Mouse (Mus musculus) brain, embryonic 14.5 days (tissue): ENCODE data around the gene Map7d3. TPM values are rescaled to one million over a fixed set of nuclear protein-coding genes. Genes with fewer than 3 reads are reported as not detected.

Experiments
- DNase-seq: peaks from one replicate; pipeline ENCODE4 v3.0.0-alpha.2; 2011; ENCODE audit warnings: low read depth
- CTCF ChIP-seq: fragments of 200-500 bp; IDR thresholded peaks from 2 replicates; pipeline ENCODE4 v1.5.1; 2012; ENCODE audit warnings: inconsistent platforms, mild to moderate bottlenecking, moderate library complexity, borderline replicate concordance; ENCODE audit not compliant: insufficient read depth, insufficient read length; ENCODE audit errors: extremely low read depth
- POLR2A ChIP-seq: fragments of 200-500 bp; IDR thresholded peaks from 2 replicates; pipeline ENCODE4 v1.6.1; 2012; ENCODE audit warnings: mild to moderate bottlenecking, inconsistent platforms, borderline replicate concordance; ENCODE audit not compliant: poor library complexity, insufficient read depth, insufficient read length, severe bottlenecking; ENCODE audit errors: extremely low read depth
- polyA plus RNA-seq: library from polyadenylated mRNA; depleted of rRNA; stranded (reverse); fragments of >200 nt; gene quantifications from 2 replicates; pipeline ENCODE4 v1.2.3, GENCODE M21; 2012; rRNA removed

Map7d3 gene
- polyA plus RNA-seq = 0.20 and 0.36 TPM in 2 replicates

DNA sequence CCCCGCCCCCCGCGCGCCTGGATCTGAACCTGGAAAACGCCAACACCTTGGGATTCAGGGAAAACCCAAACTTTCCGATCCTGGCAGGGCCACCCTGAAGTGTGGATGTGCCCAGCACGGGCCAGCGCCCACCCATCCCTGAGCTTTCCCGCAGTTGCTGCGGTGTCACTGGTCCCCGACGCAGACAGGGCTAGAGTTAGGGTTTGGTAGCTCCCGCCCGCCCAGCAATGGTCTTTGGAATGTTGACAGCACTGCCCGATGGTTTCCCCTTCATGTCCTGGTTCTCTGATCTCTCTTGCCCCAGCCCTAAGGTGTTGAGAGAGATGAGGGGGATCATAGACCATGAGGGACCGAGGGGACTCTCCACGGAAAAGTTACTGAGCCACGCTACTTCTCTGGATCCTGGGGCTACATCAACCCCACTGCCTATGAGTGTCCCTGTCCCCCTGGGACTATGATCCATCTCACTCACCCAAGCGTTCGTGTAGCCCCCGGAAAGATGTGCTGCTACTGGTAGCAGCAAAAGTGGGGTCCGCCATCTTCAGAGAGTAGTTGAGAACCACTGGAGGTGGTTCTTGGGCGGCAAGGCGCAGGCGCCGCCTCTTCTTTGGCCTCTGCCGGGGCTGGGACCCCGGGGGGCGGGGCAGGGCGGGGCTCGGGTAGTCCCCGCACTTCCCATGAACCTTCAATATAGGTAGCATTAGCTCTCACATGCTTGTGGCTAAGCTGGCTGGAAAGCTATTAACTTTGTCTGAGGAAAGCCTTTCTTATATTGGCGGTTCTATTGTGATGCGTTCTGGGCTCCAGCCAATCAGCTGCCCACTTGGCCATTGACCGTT lies at the start of gene Map7d3:
TSS of gene Map7d3 (minus strand) at position 562 of the 839 bp plus-strand sequence.
- DNase-seq = peak; percentile 22
- TF ChIP-seq POLR2A (no peak), CTCF (no peak)

DNA sequence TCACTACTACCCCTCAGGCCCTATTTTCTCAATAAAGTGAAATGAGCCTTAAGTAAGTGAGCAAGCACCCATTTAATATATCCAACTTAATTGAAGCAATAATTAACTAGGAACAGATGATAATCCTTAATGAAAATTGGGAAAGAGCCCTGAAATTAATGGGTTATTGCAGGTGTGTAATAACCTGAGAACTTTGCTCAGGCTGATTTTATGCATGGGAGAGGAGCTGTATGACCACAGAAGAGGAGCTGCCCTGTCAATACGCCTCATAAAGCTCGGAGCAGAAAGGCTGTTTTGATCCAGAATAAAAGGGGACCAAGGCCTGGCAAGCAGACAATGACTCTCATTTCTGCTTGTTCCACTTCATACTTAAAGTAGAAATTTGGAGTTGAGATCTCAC lies 47.7 kb upstream of the Map7d3 start, which contains the start of gene Adgrg4:
TSS of gene Adgrg4 (plus strand) at position 301 of the 400 bp plus-strand sequence.
- no peak for TF ChIP-seq POLR2A
- TF ChIP-seq CTCF = no peak
- no peak for DNase-seq

DNA sequence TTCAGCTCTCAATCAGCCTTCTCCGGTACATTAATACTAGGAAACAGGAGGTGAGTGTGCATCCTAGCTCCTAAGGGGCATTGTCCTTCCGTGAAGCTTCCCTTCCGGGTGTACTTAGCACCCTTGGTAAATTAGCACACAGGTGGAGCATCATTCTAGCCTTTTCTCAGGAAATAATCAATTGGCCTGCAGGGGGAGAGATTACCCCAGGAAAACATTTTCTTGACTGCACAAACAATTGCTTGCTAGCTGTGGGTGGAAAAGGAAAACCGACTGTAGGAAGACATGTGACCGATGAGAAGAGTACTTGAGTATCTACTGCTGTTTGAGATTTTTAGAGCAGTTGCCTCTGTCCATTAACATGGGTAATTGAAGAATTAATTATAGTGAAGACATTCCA lies 19.1 kb upstream of the Map7d3 start:
- TF ChIP-seq POLR2A = no peak
- peak; percentile 11; the same call in 1 of the 2 replicates for TF ChIP-seq CTCF
- peak; percentile 34 for DNase-seq

DNA sequence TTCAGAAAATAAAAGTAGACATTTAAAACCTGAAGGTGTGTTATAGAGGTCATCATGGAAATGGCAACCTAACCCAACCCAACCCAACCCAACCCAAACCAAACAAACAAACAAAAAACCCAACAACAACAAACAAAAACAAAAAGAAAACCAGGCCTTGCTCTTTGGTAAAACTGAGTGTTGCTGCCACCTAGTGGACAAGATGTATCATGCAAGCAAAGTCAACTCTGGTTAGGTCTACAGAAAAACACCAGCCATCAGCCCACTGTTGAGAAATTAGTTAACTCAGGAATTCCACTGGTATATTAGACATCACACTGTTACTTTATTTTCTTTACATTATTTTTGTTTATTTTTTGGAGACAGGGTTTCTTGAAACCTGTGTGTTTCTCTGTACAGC lies 17.2 kb upstream of the Map7d3 start:
- peak; percentile 53 for DNase-seq
- TF ChIP-seq POLR2A = no peak
- TF ChIP-seq CTCF = peak; percentile 67; the same call in 1 of the 2 replicates

DNA sequence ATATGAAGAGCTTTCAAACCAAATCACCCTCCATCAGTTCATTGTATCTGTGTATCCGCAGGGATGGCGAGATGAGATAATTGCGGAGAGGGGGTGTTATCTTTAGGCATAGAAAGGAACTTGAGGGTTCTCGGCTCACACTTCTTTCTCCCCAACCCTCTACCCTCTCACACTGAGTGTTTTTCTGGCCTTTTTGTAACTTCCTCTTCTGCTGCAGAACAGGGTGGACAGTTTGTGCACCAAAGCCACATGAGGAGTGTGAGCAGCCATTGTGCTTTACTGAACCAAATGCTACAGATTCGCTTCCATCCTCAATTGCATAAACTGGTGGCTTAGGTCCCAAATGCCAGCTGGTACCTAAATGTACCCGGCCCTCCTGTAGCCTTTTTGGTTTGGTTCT lies 13.7 kb upstream of the Map7d3 start:
- TF ChIP-seq CTCF (no peak), POLR2A (no peak)
- no peak for DNase-seq

DNA sequence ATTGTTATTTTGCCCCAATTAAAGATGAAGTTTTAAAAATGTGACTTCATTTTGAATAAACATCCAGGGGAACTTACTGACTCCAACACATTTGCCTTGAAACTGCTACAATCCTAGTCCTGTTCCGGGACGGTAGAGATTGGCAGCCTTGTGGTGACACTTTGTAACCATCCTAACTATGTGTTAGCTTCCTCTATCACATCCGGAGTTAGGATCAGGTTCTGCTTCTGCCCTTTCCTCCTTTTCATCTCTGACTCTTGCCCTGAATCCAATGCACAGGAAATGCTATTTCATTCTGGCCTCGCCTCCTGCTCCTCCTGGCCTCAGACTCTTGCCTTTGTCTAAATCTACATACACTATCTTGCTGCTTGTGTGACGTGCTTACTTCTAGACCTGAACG lies 5.4 kb upstream of the Map7d3 start:
- no peak for TF ChIP-seq POLR2A
- no peak for TF ChIP-seq CTCF

DNA sequence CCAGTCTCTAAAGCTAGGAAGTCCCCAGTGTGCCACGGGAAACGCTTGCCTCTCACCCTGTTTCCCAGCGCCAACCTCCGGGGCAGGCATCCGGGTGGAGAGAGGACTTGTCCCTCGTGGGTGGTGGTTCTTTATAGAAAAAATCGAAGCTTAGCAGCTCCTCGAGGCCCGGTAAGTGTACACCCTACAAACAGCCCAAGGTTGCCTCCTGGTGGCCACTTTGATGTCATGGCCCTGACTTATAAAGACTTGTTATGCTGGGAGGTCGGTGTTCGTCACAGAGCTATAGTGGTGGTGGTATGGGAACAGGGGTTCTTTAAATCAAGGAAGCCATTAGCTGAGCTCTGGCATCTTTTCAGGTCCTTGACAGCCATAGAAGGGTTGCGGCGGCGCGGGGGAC lies 30.9 kb downstream of the Map7d3 start:
- TF ChIP-seq CTCF (peak; percentile 61; the same call in 1 of the 2 replicates), POLR2A (no peak)
- DNase-seq = peak; percentile 76

More for the DNA sequence above, 5.4 kb upstream of the Map7d3 start:
- no peak for DNase-seq

DNA sequence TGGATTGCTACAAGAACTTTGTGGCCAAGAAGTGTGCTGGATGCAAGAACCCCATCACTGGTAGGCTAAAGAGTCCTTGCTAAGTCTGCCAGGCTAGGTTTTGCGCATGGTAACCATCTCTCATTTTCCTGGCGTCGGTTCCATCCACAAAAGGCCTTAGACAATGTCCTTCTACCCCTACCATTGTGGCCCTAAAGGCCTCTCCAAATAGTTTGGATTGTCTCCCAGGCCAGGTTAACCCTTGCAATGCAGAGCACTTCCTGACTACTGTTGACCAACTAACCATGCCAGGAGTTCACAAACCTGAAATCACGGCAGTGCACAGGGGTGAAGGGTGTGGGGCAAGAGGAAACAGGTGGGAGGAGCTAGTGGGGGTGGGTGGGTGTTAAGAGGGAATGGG lies 31.5 kb downstream of the Map7d3 start:
- no peak for DNase-seq
- TF ChIP-seq CTCF (no peak), POLR2A (no peak)

DNA sequence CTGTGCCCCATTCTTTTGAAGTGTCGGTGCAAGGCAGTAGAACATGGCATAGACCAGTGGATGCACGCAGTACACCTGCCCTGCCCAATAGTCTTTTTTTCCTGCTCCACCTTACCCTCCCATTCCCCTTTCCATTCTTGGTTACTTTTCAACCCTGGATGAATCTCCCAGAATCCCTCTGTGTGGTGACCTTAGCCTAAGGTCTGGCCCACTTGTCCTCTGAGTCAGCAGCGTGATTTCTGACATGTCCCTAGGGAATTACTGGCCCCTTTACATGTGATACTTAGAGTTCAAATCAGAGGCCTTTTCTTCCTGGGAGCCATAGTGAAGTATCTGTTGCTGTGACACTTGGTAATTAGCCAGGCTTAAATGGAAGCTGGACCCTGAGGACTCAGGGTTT lies 34.6 kb downstream of the Map7d3 start:
- no peak for DNase-seq
- TF ChIP-seq CTCF (no peak), POLR2A (no peak)

DNA sequence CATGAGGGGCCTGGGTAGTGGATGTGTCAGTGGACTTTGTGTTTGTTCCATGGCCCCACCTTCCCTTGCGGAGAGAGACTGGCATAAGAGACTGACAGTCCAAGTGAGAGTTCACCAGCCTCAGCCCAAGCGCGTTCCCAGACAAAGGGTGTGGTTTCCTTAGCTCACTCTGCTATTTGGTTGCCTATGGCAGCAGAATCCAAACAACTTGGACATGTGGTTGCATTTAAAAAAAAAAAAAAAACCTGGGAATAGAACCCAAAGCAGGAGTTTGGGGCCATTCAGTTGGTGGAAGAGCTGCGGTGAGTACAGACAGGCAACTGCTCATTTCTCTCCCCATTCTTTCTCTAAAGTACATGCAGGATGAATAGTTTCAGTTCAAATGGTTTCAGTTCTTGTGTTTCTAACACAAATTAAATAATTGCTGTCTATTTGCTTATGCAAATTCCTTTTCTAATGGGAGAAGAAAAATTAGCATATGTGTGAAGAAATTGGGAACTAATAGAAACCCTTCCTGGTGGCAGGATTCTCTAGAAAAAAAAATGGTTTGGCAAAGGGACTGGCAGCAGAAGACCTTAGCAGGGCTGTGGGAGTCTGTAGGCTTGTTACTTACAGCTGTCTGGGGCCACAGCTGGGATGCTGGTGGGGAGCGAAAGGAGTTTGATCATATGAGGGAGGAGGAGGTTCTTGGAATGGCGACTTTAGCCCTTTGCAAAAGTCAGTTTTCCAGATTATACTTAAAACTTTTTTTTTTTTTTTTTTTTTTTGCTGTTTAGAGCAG lies 35.7 kb downstream of the Map7d3 start:
- peak; percentile 79 for DNase-seq
- TF ChIP-seq POLR2A (no peak), CTCF (no peak)

DNA sequence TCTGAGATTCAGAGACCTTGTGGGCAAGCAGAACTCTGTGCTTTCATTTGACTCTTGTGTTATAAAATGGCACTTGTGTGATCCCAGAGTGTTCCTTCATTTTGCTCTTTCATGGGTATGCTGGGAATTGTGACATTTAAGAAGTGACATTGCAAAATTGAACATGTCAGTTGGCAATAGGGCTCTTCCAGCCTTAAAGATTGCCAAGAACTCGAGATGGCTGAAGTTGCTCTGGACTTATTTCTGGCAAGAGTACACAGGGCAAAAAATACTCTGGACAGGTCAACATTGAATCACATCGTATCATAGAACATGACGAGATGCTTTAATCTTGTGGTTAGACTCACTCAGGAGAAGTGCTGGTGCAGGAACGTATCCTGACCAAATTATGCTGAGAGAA lies 48.8 kb downstream of the Map7d3 start:
- no peak for TF ChIP-seq CTCF
- TF ChIP-seq POLR2A = no peak
- no peak for DNase-seq
